Mouse (Mus musculus): ENCODE measurements around the gene Lamc2.
"Not testable (repeated sequence)": the region's sequence is repeated elsewhere in the genome, so short reads cannot be mapped to it uniquely, and the experiment has no call there.

Gene Lamc2

GRCm38 (mm10) chr1:153095826-153096727, 90.2 kb downstream of the Lamc2 start:
- DNase-seq (ENCODE audit: low read depth, low spot score), result no peak

- DNase-seq (ENCODE audit: low read depth, low spot score), result no peak
Measured at GRCm38 (mm10) chr1:153095328-153095727, 90.9 kb downstream of the Lamc2 start.

- DNase-seq (ENCODE audit: low read depth, low spot score), result no peak
Measured at GRCm38 (mm10) chr1:153094226-153095076, 91.8 kb downstream of the Lamc2 start.

- DNase-seq (ENCODE audit: low read depth, low spot score), result no peak
Measured at GRCm38 (mm10) chr1:153093581-153093980, 92.7 kb downstream of the Lamc2 start.

- DNase-seq (ENCODE audit: low read depth, low spot score), result no peak
Measured at GRCm38 (mm10) chr1:153093172-153093571, 93.1 kb downstream of the Lamc2 start.

- DNase-seq (ENCODE audit: low read depth, low spot score), result peak; percentile 87
Measured at GRCm38 (mm10) chr1:153092237-153092975, 93.8 kb downstream of the Lamc2 start.

- DNase-seq (ENCODE audit: low read depth, low spot score), result no peak
Measured at GRCm38 (mm10) chr1:153091438-153092236, 94.6 kb downstream of the Lamc2 start.

GRCm38 (mm10) chr1:153090807-153091206, 95.4 kb downstream of the Lamc2 start:
- no peak for DNase-seq (ENCODE audit: low read depth, low spot score)

- DNase-seq (ENCODE audit: low read depth, low spot score), result no peak
Measured at GRCm38 (mm10) chr1:153090081-153090480, 96.2 kb downstream of the Lamc2 start.

- DNase-seq (ENCODE audit: low read depth, low spot score), result no peak
Measured at GRCm38 (mm10) chr1:153087771-153088170, 98.5 kb downstream of the Lamc2 start.

- DNase-seq (ENCODE audit: low read depth, low spot score), result no peak
Measured at GRCm38 (mm10) chr1:153085198-153085597, 101.0 kb downstream of the Lamc2 start.

GRCm38 (mm10) chr1:153084191-153084590, 102.1 kb downstream of the Lamc2 start:
- DNase-seq (ENCODE audit: low read depth, low spot score), result no peak

- DNase-seq (ENCODE audit: low read depth, low spot score), result not testable (repeated sequence)
Measured at GRCm38 (mm10) chr1:153083233-153083632, 103.0 kb downstream of the Lamc2 start.

- DNase-seq (ENCODE audit: low read depth, low spot score), result no peak
Measured at GRCm38 (mm10) chr1:153075955-153076354, 110.3 kb downstream of the Lamc2 start.

- DNase-seq (ENCODE audit: low read depth, low spot score), result no peak
Measured at GRCm38 (mm10) chr1:153075087-153075736, 111.0 kb downstream of the Lamc2 start.

- no peak for DNase-seq (ENCODE audit: low read depth, low spot score)
Measured at GRCm38 (mm10) chr1:153073441-153073840, 112.8 kb downstream of the Lamc2 start.
